Mouse (Mus musculus) hindbrain, postnatal 0 days (tissue): Measurements from ENCODE around the gene Iqsec2. TPM values are rescaled to one million over a fixed set of nuclear protein-coding genes. Genes with fewer than 3 reads are reported as not detected.
A peak's percentile ranks its signal among the peaks of the same experiment; 100 is the strongest.

Experiments
- ATAC-seq: fragments of 200-750 bp; cut with Nextera tagmentation; 2 replicates; pipeline ENCODE4 v1.8.0; 2017; ENCODE audit warnings: mild to moderate bottlenecking, moderate TSS enrichment, moderate library complexity
- DNase-seq: peaks from one replicate; pipeline ENCODE4 v3.0.0-alpha.2; 2015; ENCODE audit warnings: low spot score
- H3K27ac ChIP-seq: fragments of 300-500 bp; sonication (generic); 2 replicates; pipeline ENCODE4 v1.5.1; 2014; ENCODE audit warnings: mild to moderate bottlenecking
- H3K27me3 ChIP-seq: fragments of 300-500 bp; sonication (generic); 2 replicates; pipeline ENCODE4 v1.6.1; 2014; ENCODE audit warnings: low read length, mixed read lengths; ENCODE audit not compliant: insufficient read depth
- H3K36me3 ChIP-seq: fragments of 300-500 bp; sonication (generic); 2 replicates; pipeline ENCODE4 v1.6.1; 2014; ENCODE audit warnings: low read length, mixed read lengths; ENCODE audit not compliant: insufficient read depth
- H3K4me1 ChIP-seq: fragments of 300-500 bp; sonication (generic); 2 replicates; pipeline ENCODE4 v1.6.1; 2014; ENCODE audit warnings: antibody characterized with exemption, low read length, mixed read lengths; ENCODE audit not compliant: insufficient read depth
- H3K4me2 ChIP-seq: fragments of 300-500 bp; sonication (generic); 2 replicates; pipeline ENCODE4 v1.6.1; 2014; ENCODE audit warnings: low read depth, mild to moderate bottlenecking, low read length, moderate library complexity, mixed read lengths
- H3K4me3 ChIP-seq: fragments of 300-500 bp; sonication (generic); 2 replicates; pipeline ENCODE4 v1.5.1; 2014; ENCODE audit warnings: low read length
- H3K9ac ChIP-seq: fragments of 300-500 bp; sonication (generic); replicated peaks from 2 replicates; pipeline ENCODE4 v1.6.1; 2014; ENCODE audit warnings: mild to moderate bottlenecking, low read length, moderate library complexity, mixed read lengths
- H3K9me3 ChIP-seq: fragments of 300-500 bp; sonication (generic); 2 replicates; pipeline ENCODE4 v1.6.1; 2016; ENCODE audit warnings: low read length, mixed read lengths
- CTCF ChIP-seq: IDR thresholded peaks from 2 replicates; pipeline ENCODE4 v1.5.1; 2016; ENCODE audit warnings: antibody characterized with exemption, control low read depth, low read depth
- WGBS: fragments of 180-500 bp; shearing (Covaris S2); extraction: QIAGEN DNeasy Blood & Tissue Kit; methylation state at CpG from one replicate; pipeline ENCODE4 v1.1.7; 2014; 5-methylcytosine and 5-hydroxymethylcytosine counted together
- polyA plus RNA-seq: library from polyadenylated mRNA; unstranded; fragments of >200 nt; fragmentation: Nextera tagmentation; extraction: Ambion mirVana; gene quantifications from 2 replicates; pipeline ENCODE4 v1.2.1, GENCODE M21; 2015
- total RNA-seq: library from RNA; depleted of rRNA; stranded (reverse); fragments of >200 nt; gene quantifications from 2 replicates; pipeline ENCODE4 v1.2.3, GENCODE M21; 2014

Iqsec2 gene
- total and polyA plus RNA-seq, 2 experiments from 2014 or later, result 9.7 to 27.3 TPM

- Histone ChIP-seq H3K36me3 (no peaks in the 10 kb centered on the region), H3K4me3 (no peak overlapping the region), H3K9me3 (no peaks in the 10 kb centered on the region), H3K9ac (no peak overlapping the region), H3K4me1 (no peaks in the 10 kb centered on the region), H3K27ac (no peak overlapping the region), H3K27me3 (no peaks in the 10 kb centered on the region), H3K4me2 (no peak overlapping the region)
- ATAC-seq (no peak), DNase-seq (no peak)
- 95% methylated on average over 2 of the region's 2 CpGs for WGBS
- TF ChIP-seq CTCF, result no peak
Measured at GRCm38 (mm10) chrX:152218529-152218928, 74.5 kb downstream of the Iqsec2 start.

GRCm38 (mm10) chrX:152221721-152222120, 77.7 kb downstream of the Iqsec2 start:
- Histone ChIP-seq H3K27ac (no peak overlapping the region), H3K9ac (no peak overlapping the region), H3K36me3 (no peaks in the 10 kb centered on the region), H3K27me3 (no peaks in the 10 kb centered on the region; the same call in 1 of the 2 replicates), H3K4me2 (no peak overlapping the region), H3K4me1 (no peaks in the 10 kb centered on the region), H3K4me3 (no peak overlapping the region), H3K9me3 (no peaks in the 10 kb centered on the region)
- 63% methylated on average over 4 of the region's 4 CpGs for WGBS
- no peak for TF ChIP-seq CTCF
- ATAC-seq (no peak), DNase-seq (no peak)

DNA sequence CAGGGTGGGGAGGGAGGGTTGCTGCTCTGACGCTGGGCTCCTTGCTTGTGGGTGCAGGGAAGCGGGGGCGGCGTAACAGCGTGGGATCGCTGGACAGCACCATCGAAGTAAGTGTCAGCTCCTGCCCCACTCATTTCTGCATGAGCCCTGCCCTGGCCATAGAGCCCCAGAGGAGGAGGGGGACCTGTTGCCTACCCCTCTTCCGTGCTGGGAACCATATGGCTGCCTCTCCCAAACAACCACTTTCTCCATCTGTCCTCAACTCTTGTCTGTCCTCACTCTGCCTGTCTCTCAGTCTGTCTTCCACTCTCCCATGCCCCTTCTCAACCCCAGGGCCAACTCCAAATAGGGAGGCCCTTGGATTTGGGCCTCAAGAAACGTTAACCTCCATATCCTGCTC, 78.2 kb downstream of the Iqsec2 start:
- WGBS, result 60% methylated on average over 9 of the region's 9 CpGs
- Histone ChIP-seq H3K36me3 (no peaks in the 10 kb centered on the region), H3K4me2 (no peak overlapping the region), H3K9ac (no peak overlapping the region), H3K4me1 (no peaks in the 10 kb centered on the region), H3K9me3 (no peaks in the 10 kb centered on the region), H3K27ac (no peak overlapping the region), H3K4me3 (no peak overlapping the region), H3K27me3 (no peaks in the 10 kb centered on the region; the same call in 1 of the 2 replicates)
- no peak for DNase-seq
- ATAC-seq, result no peak
- no peak for TF ChIP-seq CTCF

DNA sequence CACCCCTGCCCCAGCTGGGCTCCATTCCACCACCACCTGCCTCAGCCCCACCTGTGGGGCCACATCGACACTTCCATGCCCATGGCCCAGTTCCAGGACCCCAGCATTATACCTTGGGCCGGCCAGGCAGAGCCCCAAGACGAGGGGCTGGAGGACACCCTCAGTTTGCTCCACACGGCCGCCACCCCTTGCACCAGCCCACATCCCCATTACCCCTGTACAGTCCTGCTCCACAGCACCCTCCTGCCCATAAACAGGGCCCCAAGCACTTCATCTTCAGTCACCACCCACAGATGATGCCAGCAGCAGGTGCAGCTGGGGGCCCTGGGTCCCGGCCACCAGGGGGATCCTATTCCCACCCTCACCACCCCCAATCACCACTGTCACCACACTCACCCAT, 79.2 kb downstream of the Iqsec2 start:
- Histone ChIP-seq H3K9ac (no peak overlapping the region), H3K27ac (no peak overlapping the region), H3K27me3 (no peaks in the 10 kb centered on the region; the same call in 1 of the 2 replicates), H3K4me3 (no peak overlapping the region), H3K9me3 (no peaks in the 10 kb centered on the region), H3K4me1 (no peaks in the 10 kb centered on the region), H3K4me2 (no peak overlapping the region), H3K36me3 (no peaks in the 10 kb centered on the region)
- ATAC-seq (no peak), DNase-seq (no peak)
- 84% methylated on average over 6 of the region's 6 CpGs for WGBS
- no peak for TF ChIP-seq CTCF

DNA sequence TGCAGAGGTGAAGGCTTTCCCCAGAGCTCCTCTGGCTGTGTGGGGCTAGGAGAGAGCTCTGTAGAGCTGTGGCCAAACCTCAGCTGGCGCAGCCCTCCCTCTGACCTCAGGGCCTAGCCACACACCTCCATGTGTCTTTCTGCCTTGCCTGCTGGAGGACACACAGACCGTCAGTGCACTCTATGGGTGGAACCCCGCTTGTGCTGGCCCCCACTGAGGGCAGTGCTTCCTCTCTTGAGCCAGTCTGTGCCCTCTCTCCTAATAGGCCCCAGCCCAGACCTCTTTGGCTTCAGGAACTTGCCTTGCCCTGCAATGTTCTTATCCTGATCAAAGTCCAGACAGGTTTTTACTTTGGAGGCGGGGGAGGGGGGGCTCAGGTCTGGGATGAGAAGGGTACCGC, 80.2 kb downstream of the Iqsec2 start:
- no peaks in the 10 kb centered on the region for H3K9me3 ChIP-seq
- no peak overlapping the region for H3K4me2 ChIP-seq
- no peak overlapping the region for H3K4me3 ChIP-seq
- H3K4me1 ChIP-seq, result no peaks in the 10 kb centered on the region
- WGBS, result 72% methylated on average over 5 of the region's 5 CpGs
- ATAC-seq (no peak; the same call in 1 of the 2 replicates), DNase-seq (no peak)
- H3K27me3 ChIP-seq, result no peaks in the 10 kb centered on the region; the same call in 1 of the 2 replicates
- no peaks in the 10 kb centered on the region for H3K36me3 ChIP-seq
- no peak overlapping the region for H3K27ac ChIP-seq
- no peak for TF ChIP-seq CTCF
- H3K9ac ChIP-seq, result no peak overlapping the region

DNA sequence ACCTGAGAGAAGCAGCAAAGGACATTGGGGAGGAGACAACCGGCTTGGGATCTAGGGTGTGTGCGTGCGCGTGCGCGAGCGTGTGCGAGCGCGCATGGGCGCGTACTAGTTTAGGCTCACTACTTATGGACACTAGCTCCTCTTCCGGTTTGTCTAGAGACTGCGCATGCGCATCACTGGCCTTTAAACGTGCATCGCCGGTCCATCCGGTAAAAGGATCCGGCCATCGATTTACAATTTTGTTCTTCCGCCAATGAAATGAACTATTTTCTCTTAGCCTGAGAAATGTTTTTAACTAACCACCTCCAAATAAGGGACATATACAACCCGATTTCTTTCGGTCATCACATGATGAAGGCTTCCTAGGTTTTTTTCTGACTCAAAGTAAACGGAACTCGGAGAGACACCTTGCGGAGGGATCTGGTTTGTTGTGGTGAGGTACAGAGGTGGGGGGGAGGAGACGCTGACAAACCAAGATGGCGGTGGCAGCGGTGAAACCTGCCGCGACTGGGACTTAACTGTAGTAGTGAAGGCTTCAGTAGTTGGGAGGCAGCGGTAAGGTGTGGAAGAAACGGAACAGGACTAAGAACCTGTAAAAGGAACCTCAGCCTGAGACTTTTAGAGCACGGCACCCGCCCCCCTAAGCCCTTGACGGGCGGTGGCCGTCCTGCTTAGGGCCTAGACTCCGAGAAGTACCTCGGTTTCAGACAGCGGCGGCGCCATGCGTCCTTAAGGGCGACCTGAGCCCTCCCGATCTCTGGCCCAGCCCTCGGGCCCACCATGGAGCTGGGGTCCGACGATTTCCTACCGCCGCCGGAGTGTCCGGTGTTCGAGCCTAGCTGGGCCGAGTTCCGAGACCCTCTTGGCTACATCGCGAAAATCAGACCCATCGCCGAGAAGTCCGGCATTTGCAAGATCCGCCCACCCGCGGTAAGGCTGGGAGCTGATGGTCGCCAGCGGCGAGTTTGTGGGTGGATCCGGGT, 89.0 kb downstream of the Iqsec2 start, which contains the start of gene Kdm5c:
TSS of gene Kdm5c (plus strand) at position 240 of the 983 bp plus-strand sequence.
- H3K27ac ChIP-seq, result peak within 1 kb of the TSS; percentile 80
- H3K4me1 ChIP-seq, result peaks cover 4% of the 10 kb centered on the region; the same call in 1 of the 2 replicates
- DNase-seq (peak; percentile 100), ATAC-seq (peak; percentile 98)
- H3K9ac ChIP-seq, result peak within 1 kb of the TSS; percentile 92
- WGBS, result under 1% methylated on average over 69 of the region's 69 CpGs
- peaks cover 4% of the 10 kb centered on the region; the same call in 1 of the 2 replicates for H3K36me3 ChIP-seq
- H3K4me3 ChIP-seq, result peak within 1 kb of the TSS; percentile 93
- no peaks in the 10 kb centered on the region for H3K9me3 ChIP-seq
- H3K4me2 ChIP-seq, result peak within 1 kb of the TSS; percentile 77
- no peak for TF ChIP-seq CTCF
- no peaks in the 10 kb centered on the region; the same call in 1 of the 2 replicates for H3K27me3 ChIP-seq
